Mouse (Mus musculus) E14TG2a.4 (cell line): ENCODE measurements around the gene Mycn.

ENCODE experiments used
- H3K27me3 ChIP-seq: 2 replicates; pipeline ENCODE4 v1.6.1; 2014; ENCODE audit warnings: low read length, control low read depth; ENCODE audit not compliant: insufficient read depth
- H3K36me3 ChIP-seq: 2 replicates; pipeline ENCODE4 v1.6.1; 2014; ENCODE audit warnings: low read length, control low read depth; ENCODE audit not compliant: insufficient read depth
- H3K4me1 ChIP-seq: replicated peaks from 2 replicates; pipeline ENCODE4 v1.6.1; 2014; ENCODE audit warnings: low read depth, low read length, control low read depth
- H3K4me3 ChIP-seq: replicated peaks from 2 replicates; pipeline ENCODE4 v1.5.1; 2014; ENCODE audit warnings: mild to moderate bottlenecking, low read length
- H3K9me3 ChIP-seq: 2 replicates; pipeline ENCODE4 v1.6.1; 2014; ENCODE audit warnings: low read length, control low read depth
- CTCF ChIP-seq: conservative IDR thresholded peaks from 2 replicates; pipeline ENCODE4 v1.5.1; 2014; ENCODE audit warnings: low read length
- NANOG ChIP-seq: IDR thresholded peaks from 2 replicates; pipeline ENCODE4 v1.6.1; 2014; ENCODE audit warnings: borderline replicate concordance, low read length, mixed read lengths
- POU5F1 ChIP-seq: IDR thresholded peaks from 2 replicates; pipeline ENCODE4 v1.6.1; 2014; ENCODE audit warnings: low read length, borderline replicate concordance

The Mycn gene

GRCm38 (mm10) chr12:12898356-12899126 lies 43.2 kb downstream of the Mycn start:
- Histone ChIP-seq H3K4me1 (peaks cover 65% of the 10 kb centered on the region), H3K9me3 (no peaks in the 10 kb centered on the region), H3K4me3 (0 out of 2 replicates have a peak overlapping the region, but pooled peaks have one; percentile 2), H3K27me3 (no peaks in the 10 kb centered on the region), H3K36me3 (peaks cover 65% of the 10 kb centered on the region)
- no peak for TF ChIP-seq NANOG
- TF ChIP-seq CTCF: no peak

GRCm38 (mm10) chr12:12893986-12894385 lies 47.7 kb downstream of the Mycn start:
- H3K36me3 ChIP-seq: peaks cover 51% of the 10 kb centered on the region
- H3K27me3 ChIP-seq: no peaks in the 10 kb centered on the region
- TF ChIP-seq POU5F1: no peak
- no peak for TF ChIP-seq NANOG
- no peak for TF ChIP-seq CTCF
- no peaks in the 10 kb centered on the region for H3K9me3 ChIP-seq
- peaks cover 57% of the 10 kb centered on the region for H3K4me1 ChIP-seq
- no peak overlapping the region for H3K4me3 ChIP-seq

DNA sequence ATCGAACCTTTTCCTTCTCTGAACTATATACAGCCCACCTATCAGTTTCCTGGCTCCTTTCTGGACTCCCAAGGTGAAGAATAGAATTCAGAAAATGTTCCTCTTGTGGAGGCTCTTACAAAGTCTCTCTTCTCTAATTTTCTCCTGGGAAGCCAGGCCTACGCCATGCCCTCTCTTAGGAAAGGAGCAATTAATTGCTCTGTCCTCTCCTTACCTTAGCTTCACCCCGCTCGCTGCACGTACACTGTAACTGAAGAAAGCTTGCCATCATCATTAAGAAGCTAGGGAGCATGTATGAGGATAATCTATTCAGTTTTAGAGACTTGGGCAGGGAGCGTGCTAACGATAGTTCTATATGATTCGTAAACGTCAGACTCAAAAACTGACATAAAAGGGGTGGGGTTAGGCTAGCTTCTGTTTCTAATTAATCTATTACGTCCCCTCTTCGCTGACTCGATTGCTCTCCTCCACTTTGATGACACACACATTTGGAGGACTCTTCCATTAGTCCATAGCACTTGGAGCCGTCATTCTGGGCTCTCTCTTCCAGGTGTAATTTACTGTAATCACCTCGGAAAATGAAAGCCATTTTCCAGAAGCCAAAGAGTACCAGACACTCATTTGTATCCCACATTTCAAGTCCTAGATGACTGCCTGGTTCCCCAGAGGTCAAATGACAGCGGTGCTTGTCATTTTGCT lies 55.4 kb downstream of the Mycn start:
- Histone ChIP-seq H3K27me3 (no peaks in the 10 kb centered on the region), H3K36me3 (no peaks in the 10 kb centered on the region), H3K4me1 (peaks cover 53% of the 10 kb centered on the region), H3K9me3 (no peaks in the 10 kb centered on the region), H3K4me3 (peak overlapping the region; percentile 11; the same call in 1 of the 2 replicates)
- TF ChIP-seq POU5F1 (no peak), CTCF (no peak), NANOG (no peak)
